In genomic region chr2:106958916-106959315, GRCm38 (mm10) we compare ENCODE assay signal across 17 mouse cellular contexts.
"Had no signal": no experiment of that assay in that cellular context is flagged by ENCODE, and none has a peak within 500 bp of the region (broad histone marks: within the 10 kb centered on the region; RNA-seq: fewer than 3 reads in every experiment).

No protein-coding gene starts in this region.

- H3K27ac ChIP-seq: layer of hippocampus, adult 2 months; liver, embryonic 13.5 days; lung, embryonic 15.5 days; macrophage; midbrain, embryonic 15.5 days; neural tube, embryonic 13.5 days had no signal

- H3K4me2 ChIP-seq: liver, embryonic 13.5 days; lung, embryonic 15.5 days; midbrain, embryonic 11.5 days; midbrain, embryonic 15.5 days; neural tube, embryonic 13.5 days had no signal

- H3K9me3 ChIP-seq: limb, embryonic 10.5 days; liver, embryonic 13.5 days; lung, embryonic 15.5 days; megakaryocyte, embryonic 14.5 days; midbrain, embryonic 15.5 days; neural tube, embryonic 13.5 days had no signal

- DNase-seq: liver, embryonic 13.5 days; liver, postnatal 0 days; lung, postnatal 14 days; retina, postnatal 1 day; right cerebral cortex, postnatal 4 days; spleen, adult 18-20 months; thymus, adult 18-20 months; thymus, postnatal 14 days had no signal

- H3K9ac ChIP-seq: liver, embryonic 13.5 days; liver, postnatal 0 days; lung, embryonic 15.5 days; midbrain, embryonic 15.5 days; neural tube, embryonic 13.5 days had no signal

- H3K4me3 ChIP-seq: layer of hippocampus, adult 2 months; limb, embryonic 10.5 days; liver, embryonic 13.5 days; lung, embryonic 15.5 days; midbrain, embryonic 15.5 days; neural tube, embryonic 13.5 days had no signal

- H3K27me3 ChIP-seq: liver, embryonic 13.5 days; lung, embryonic 15.5 days; megakaryocyte, embryonic 14.5 days; midbrain, embryonic 15.5 days; neural tube, embryonic 13.5 days had no signal

- ATAC-seq: intestine, postnatal 0 days; liver, postnatal 0 days; midbrain, embryonic 15.5 days had no signal

- H3K4me1 ChIP-seq: liver, embryonic 13.5 days had no signal

- H3K36me3 ChIP-seq: midbrain, embryonic 15.5 days had no signal
